Mouse (Mus musculus): Measurements from ENCODE around the gene Espn. TPM values are rescaled to one million over a fixed set of nuclear protein-coding genes. Genes with fewer than 3 reads are reported as not detected.

Gene Espn
- total RNA-seq, 2 experiments from 2014 or later, result 1.4 to 1.5 TPM

Other genes starting within 250 kb of the Espn start
- 10 to 100 TPM; 62.0 to 63.1 TPM for gene Dnajc11, start 218.7 kb downstream of the Espn start, total RNA-seq (2021)
- gene Thap3, start 163.4 kb downstream of the Espn start, total RNA-seq (2021), result 10 to 100 TPM; 24.6 to 29.9 TPM
- 10 to 100 TPM; 11.1 to 11.6 TPM for gene Phf13, start 156.1 kb downstream of the Espn start, total RNA-seq (2021)
- 10 to 100 TPM; 20.5 to 21.4 TPM for gene Klhl21, start 143.6 kb downstream of the Espn start, total RNA-seq (2021)
- 10 to 100 TPM; 11.7 to 13.7 TPM for gene Zbtb48, start 124.7 kb downstream of the Espn start, total RNA-seq (2021)
- under 1 TPM; 0.33 to 0.62 TPM for gene Tas1r1, start 113.8 kb downstream of the Espn start, total RNA-seq (2021)
- gene Nol9, start 113.0 kb downstream of the Espn start, total RNA-seq (2021), result 10 to 100 TPM; 19.7 to 21.3 TPM
- gene Plekhg5, start 79.9 kb downstream of the Espn start, total RNA-seq (2021), result 100 to 1,000 TPM; 158 to 166 TPM
- 10 to 100 TPM; 46.5 to 65.3 TPM for gene Tnfrsf25, start 36.4 kb downstream of the Espn start, total RNA-seq (2021)
- gene Hes2, start 6.5 kb upstream of the Espn start, total RNA-seq (2021), result not detected
- gene Acot7, start 25.8 kb upstream of the Espn start, total RNA-seq (2021), result 100 to 1,000 TPM; 331 to 345 TPM
- gene Gpr153, start 121.9 kb upstream of the Espn start, total RNA-seq (2021), result 1 to 10 TPM; 5.3 to 6.1 TPM
- gene Hes3, start 139.3 kb upstream of the Espn start, total RNA-seq (2021), result not detected
- gene Icmt, start 144.9 kb upstream of the Espn start, total RNA-seq (2021), result 10 to 100 TPM; 43.9 to 44.7 TPM
- 1 to 10 TPM; 4.7 to 6.1 TPM for gene Rnf207, start 166.6 kb upstream of the Espn start, total RNA-seq (2021)
- 100 to 1,000 TPM; 203 TPM for gene Rpl22, start 173.4 kb upstream of the Espn start, total RNA-seq (2021)
- 100 to 1,000 TPM; 124 to 130 TPM for gene Chd5, start 186.3 kb upstream of the Espn start, total RNA-seq (2021)